Mouse (Mus musculus) stomach, postnatal 0 days (tissue): ENCODE measurements around the gene Dusp28. TPM values are rescaled to one million over a fixed set of nuclear protein-coding genes. Genes with fewer than 3 reads are reported as not detected.
A peak's percentile ranks its signal among the peaks of the same experiment; 100 is the strongest.

ENCODE experiments used
- ATAC-seq: fragments of 200-750 bp; cut with Nextera tagmentation; 2 replicates; pipeline ENCODE4 v1.8.0; 2017; ENCODE audit not compliant: low FRiP score, low TSS enrichment
- DNase-seq: peaks from one replicate; pipeline ENCODE4 v3.0.0-alpha.2; 2016; ENCODE audit warnings: low spot score
- H3K27ac ChIP-seq: fragments of 300-500 bp; sonication (generic); replicated peaks from 2 replicates; pipeline ENCODE4 v1.5.1; 2014; ENCODE audit warnings: mild to moderate bottlenecking, control low read depth
- H3K27me3 ChIP-seq: fragments of 300-500 bp; sonication (generic); 2 replicates; pipeline ENCODE4 v1.6.1; 2014; ENCODE audit warnings: low read length; ENCODE audit not compliant: control insufficient read depth, insufficient read depth
- H3K36me3 ChIP-seq: fragments of 300-500 bp; sonication (generic); 2 replicates; pipeline ENCODE4 v1.6.1; 2014; ENCODE audit warnings: low read length, mixed read lengths; ENCODE audit not compliant: control insufficient read depth, insufficient read depth
- H3K4me1 ChIP-seq: fragments of 300-500 bp; sonication (generic); replicated peaks from 2 replicates; pipeline ENCODE4 v1.6.1; 2014; ENCODE audit warnings: antibody characterized with exemption; ENCODE audit not compliant: control insufficient read depth, insufficient read depth
- H3K4me2 ChIP-seq: fragments of 300-500 bp; sonication (generic); replicated peaks from 2 replicates; pipeline ENCODE4 v1.6.1; 2014; ENCODE audit warnings: low read depth, mild to moderate bottlenecking, control low read depth, moderate library complexity
- H3K4me3 ChIP-seq: fragments of 300-500 bp; sonication (generic); 2 replicates; pipeline ENCODE4 v1.5.1; 2014; ENCODE audit warnings: low read depth, low read length, control low read depth
- H3K9ac ChIP-seq: fragments of 300-500 bp; sonication (generic); 2 replicates; pipeline ENCODE4 v1.6.1; 2014; ENCODE audit warnings: mild to moderate bottlenecking, low read length, control low read depth, mixed read lengths
- H3K9me3 ChIP-seq: fragments of 300-500 bp; sonication (generic); 2 replicates; pipeline ENCODE4 v1.6.1; 2016; ENCODE audit warnings: low read length; ENCODE audit not compliant: control insufficient read depth
- CTCF ChIP-seq: IDR thresholded peaks from 2 replicates; pipeline ENCODE4 v1.5.1; 2016; ENCODE audit warnings: antibody characterized with exemption, low read depth, mild to moderate bottlenecking, moderate library complexity
- EP300 ChIP-seq: optimal IDR thresholded peaks from 2 replicates; pipeline ENCODE3; 2016; ENCODE audit warnings: antibody characterized with exemption
- WGBS: fragments of 180-500 bp; shearing (Covaris S2); extraction: QIAGEN DNeasy Blood & Tissue Kit; methylation state at CpG from one replicate; pipeline ENCODE4 v1.1.7; 2014; 5-methylcytosine and 5-hydroxymethylcytosine counted together
- polyA plus RNA-seq: library from polyadenylated mRNA; unstranded; fragments of >200 nt; fragmentation: Nextera tagmentation; extraction: Ambion mirVana; gene quantifications from 2 replicates; pipeline ENCODE4 v1.2.1, GENCODE M21; 2015

Dusp28 gene
- polyA plus RNA-seq, 1 experiment from 2014 or later, result 16.0 TPM

GRCm38 (mm10) chr1:92934182-92934827 lies 27.5 kb downstream of the Dusp28 start, which contains the start of gene Capn10:
Capn10 (plus strand) TSS chr1:92934376.
- peak; percentile 34 for TF ChIP-seq CTCF
- TF ChIP-seq EP300, result no peak
- no peaks in the 10 kb centered on the region for H3K27me3 ChIP-seq
- peak within 1 kb of the TSS; percentile 70 for H3K4me3 ChIP-seq
- peaks cover 5% of the 10 kb centered on the region; the same call in 1 of the 2 replicates for H3K36me3 ChIP-seq
- ATAC-seq (peak; percentile 98), DNase-seq (peak; percentile 95)
- H3K4me2 ChIP-seq, result peak within 1 kb of the TSS; percentile 81
- H3K9me3 ChIP-seq, result no peaks in the 10 kb centered on the region
- H3K4me1 ChIP-seq, result peaks cover 6% of the 10 kb centered on the region; the same call in 1 of the 2 replicates
- peak within 1 kb of the TSS; percentile 71 for H3K9ac ChIP-seq
- 1% methylated on average over 43 of the region's 45 CpGs for WGBS
- H3K27ac ChIP-seq, result peak within 1 kb of the TSS; percentile 96

- Histone ChIP-seq H3K27me3 (no peaks in the 10 kb centered on the region), H3K9ac (peak overlapping the region; percentile 71), H3K4me2 (peak overlapping the region; percentile 81), H3K9me3 (no peaks in the 10 kb centered on the region), H3K27ac (peak overlapping the region; percentile 96), H3K4me3 (peak overlapping the region; percentile 70), H3K36me3 (peaks cover 11% of the 10 kb centered on the region), H3K4me1 (peaks cover 6% of the 10 kb centered on the region; the same call in 1 of the 2 replicates)
- 13% methylated on average over 10 of the region's 10 CpGs for WGBS
- ATAC-seq, result no peak
- DNase-seq, result peak; percentile 76
- TF ChIP-seq EP300, result no peak
- TF ChIP-seq CTCF, result no peak
Measured at GRCm38 (mm10) chr1:92935054-92935962, 28.5 kb downstream of the Dusp28 start.

GRCm38 (mm10) chr1:92935977-92936376 lies 29.2 kb downstream of the Dusp28 start:
- Histone ChIP-seq H3K4me1 (peaks cover 6% of the 10 kb centered on the region; the same call in 1 of the 2 replicates), H3K4me3 (0 out of 2 replicates have a peak overlapping the region, but pooled peaks have one; percentile 70), H3K27me3 (no peaks in the 10 kb centered on the region), H3K9ac (0 out of 2 replicates have a peak overlapping the region, but pooled peaks have one; percentile 19), H3K27ac (no peak overlapping the region), H3K36me3 (peaks cover 14% of the 10 kb centered on the region), H3K4me2 (peak overlapping the region; percentile 81), H3K9me3 (no peaks in the 10 kb centered on the region)
- TF ChIP-seq CTCF, result peak; percentile 50
- TF ChIP-seq EP300, result no peak
- DNase-seq, result no peak
- no peak for ATAC-seq
- WGBS, result 23% methylated on average over 2 of the region's 2 CpGs

- DNase-seq (no peak), ATAC-seq (no peak)
- 0 out of 2 replicates have a peak overlapping the region, but pooled peaks have one; percentile 9 for H3K9ac ChIP-seq
- 69% methylated on average over 3 of the region's 3 CpGs for WGBS
- H3K4me2 ChIP-seq, result no peak overlapping the region
- no peaks in the 10 kb centered on the region for H3K9me3 ChIP-seq
- peaks cover 6% of the 10 kb centered on the region; the same call in 1 of the 2 replicates for H3K4me1 ChIP-seq
- H3K36me3 ChIP-seq, result peaks cover 15% of the 10 kb centered on the region
- H3K27me3 ChIP-seq, result no peaks in the 10 kb centered on the region
- no peak overlapping the region for H3K27ac ChIP-seq
- no peak for TF ChIP-seq CTCF
- TF ChIP-seq EP300, result no peak
- no peak overlapping the region for H3K4me3 ChIP-seq
Measured at GRCm38 (mm10) chr1:92936467-92936866, 29.7 kb downstream of the Dusp28 start.

GRCm38 (mm10) chr1:92937797-92938196 lies 31.0 kb downstream of the Dusp28 start:
- H3K27me3 ChIP-seq, result no peaks in the 10 kb centered on the region
- ATAC-seq (peak; percentile 50), DNase-seq (peak; percentile 84)
- H3K4me1 ChIP-seq, result peaks cover 6% of the 10 kb centered on the region; the same call in 1 of the 2 replicates
- WGBS, result 65% methylated on average over 3 of the region's 3 CpGs
- no peak overlapping the region for H3K4me2 ChIP-seq
- peaks cover 17% of the 10 kb centered on the region for H3K36me3 ChIP-seq
- no peak overlapping the region for H3K9ac ChIP-seq
- no peak for TF ChIP-seq EP300
- no peak for TF ChIP-seq CTCF
- H3K9me3 ChIP-seq, result no peaks in the 10 kb centered on the region
- H3K4me3 ChIP-seq, result no peak overlapping the region
- H3K27ac ChIP-seq, result peak overlapping the region; percentile 45; the same call in 1 of the 2 replicates
